Mouse (Mus musculus): Measurements from ENCODE around the gene Mast1. TPM values are rescaled to one million over a fixed set of nuclear protein-coding genes. Genes with fewer than 3 reads are reported as not detected.

Gene Mast1
- total and polyA plus RNA-seq, 2 experiments from 2014 or later: 69.5 to 83.0 TPM

GRCm38 (mm10) chr8:84913960-84914359, 23.2 kb downstream of the Mast1 start:
- Histone ChIP-seq H3K9me3 (ENCODE audit: low read length) (no peaks in the 10 kb centered on the region), H3K4me1 (ENCODE audit: insufficient read depth, low read length) (no peaks in the 10 kb centered on the region), H3K27ac (no peak overlapping the region), H3K4me2 (ENCODE audit: low read depth, low read length) (no peak overlapping the region), H3K9ac (replicated peaks; ENCODE audit: low read length) (no peak overlapping the region), H3K4me3 (ENCODE audit: low read length) (no peak overlapping the region), H3K27me3 (ENCODE audit: insufficient read depth, low read length) (no peaks in the 10 kb centered on the region), H3K36me3 (ENCODE audit: insufficient read depth, low read length) (peaks cover 52% of the 10 kb centered on the region)
- 36% methylated on average over 4 of the region's 4 CpGs for WGBS
- TF ChIP-seq CTCF (IDR thresholded peaks at IDR 0.05; ENCODE audit: low read depth): peak; percentile 58
- DNase-seq (ENCODE audit: low spot score) (peak; percentile 77), ATAC-seq (no peak)

GRCm38 (mm10) chr8:84913502-84913900, 23.7 kb downstream of the Mast1 start:
- Histone ChIP-seq H3K9ac (replicated peaks; ENCODE audit: low read length) (no peak overlapping the region), H3K27me3 (ENCODE audit: insufficient read depth, low read length) (no peaks in the 10 kb centered on the region), H3K27ac (no peak overlapping the region), H3K36me3 (ENCODE audit: insufficient read depth, low read length) (peaks cover 48% of the 10 kb centered on the region), H3K9me3 (ENCODE audit: low read length) (no peaks in the 10 kb centered on the region), H3K4me1 (ENCODE audit: insufficient read depth, low read length) (no peaks in the 10 kb centered on the region), H3K4me2 (ENCODE audit: low read depth, low read length) (peak overlapping the region; percentile 51), H3K4me3 (ENCODE audit: low read length) (peak overlapping the region; percentile 19; the same call in 1 of the 2 replicates)
- TF ChIP-seq CTCF (IDR thresholded peaks at IDR 0.05; ENCODE audit: low read depth): no peak
- no peak for DNase-seq (ENCODE audit: low spot score)
- WGBS: 22% methylated on average over 9 of the region's 9 CpGs
- no peak for ATAC-seq

- H3K4me3 ChIP-seq (ENCODE audit: low read length): peak overlapping the region; percentile 19; the same call in 1 of the 2 replicates
- peaks cover 44% of the 10 kb centered on the region for H3K36me3 ChIP-seq (ENCODE audit: insufficient read depth, low read length)
- TF ChIP-seq CTCF (IDR thresholded peaks at IDR 0.05; ENCODE audit: low read depth): no peak
- no peaks in the 10 kb centered on the region for H3K9me3 ChIP-seq (ENCODE audit: low read length)
- no peak overlapping the region for H3K9ac ChIP-seq (replicated peaks; ENCODE audit: low read length)
- ATAC-seq: 0 out of 2 replicates have a peak, but pooled peaks have one; percentile 3
- WGBS: 8% methylated on average over 55 of the region's 55 CpGs
- H3K4me1 ChIP-seq (ENCODE audit: insufficient read depth, low read length): no peaks in the 10 kb centered on the region
- peak; percentile 61 for DNase-seq (ENCODE audit: low spot score)
- no peaks in the 10 kb centered on the region for H3K27me3 ChIP-seq (ENCODE audit: insufficient read depth, low read length)
- H3K4me2 ChIP-seq (ENCODE audit: low read depth, low read length): peak overlapping the region; percentile 51
- no peak overlapping the region for H3K27ac ChIP-seq
Measured at GRCm38 (mm10) chr8:84912895-84913501, 24.2 kb downstream of the Mast1 start.

- ATAC-seq (no peak), DNase-seq (ENCODE audit: low spot score) (no peak)
- H3K4me1 ChIP-seq (ENCODE audit: insufficient read depth, low read length): no peaks in the 10 kb centered on the region
- H3K36me3 ChIP-seq (ENCODE audit: insufficient read depth, low read length): peaks cover 38% of the 10 kb centered on the region
- H3K9ac ChIP-seq (replicated peaks; ENCODE audit: low read length): no peak overlapping the region
- peak overlapping the region; percentile 51; the same call in 1 of the 2 replicates for H3K4me2 ChIP-seq (ENCODE audit: low read depth, low read length)
- no peak for TF ChIP-seq CTCF (IDR thresholded peaks at IDR 0.05; ENCODE audit: low read depth)
- no peaks in the 10 kb centered on the region for H3K27me3 ChIP-seq (ENCODE audit: insufficient read depth, low read length)
- no peak overlapping the region for H3K27ac ChIP-seq
- 29% methylated on average over 27 of the region's 27 CpGs for WGBS
- H3K9me3 ChIP-seq (ENCODE audit: low read length): no peaks in the 10 kb centered on the region
- H3K4me3 ChIP-seq (ENCODE audit: low read length): no peak overlapping the region
Measured at GRCm38 (mm10) chr8:84912391-84912790, 24.8 kb downstream of the Mast1 start.

GRCm38 (mm10) chr8:84911854-84912253, 25.3 kb downstream of the Mast1 start:
- no peaks in the 10 kb centered on the region for H3K27me3 ChIP-seq (ENCODE audit: insufficient read depth, low read length)
- ATAC-seq: no peak

GRCm38 (mm10) chr8:84910551-84910950, 26.6 kb downstream of the Mast1 start:
- H3K36me3 ChIP-seq (ENCODE audit: insufficient read depth, low read length): peaks cover 22% of the 10 kb centered on the region; the same call in 1 of the 2 replicates
- WGBS: 86% methylated on average over 6 of the region's 6 CpGs
- H3K9ac ChIP-seq (replicated peaks; ENCODE audit: low read length): no peak overlapping the region

More at GRCm38 (mm10) chr8:84911854-84912253, 25.3 kb downstream of the Mast1 start:
- Histone ChIP-seq H3K4me2 (ENCODE audit: low read depth, low read length) (no peak overlapping the region), H3K4me3 (ENCODE audit: low read length) (no peak overlapping the region), H3K36me3 (ENCODE audit: insufficient read depth, low read length) (peaks cover 35% of the 10 kb centered on the region), H3K9ac (replicated peaks; ENCODE audit: low read length) (no peak overlapping the region), H3K9me3 (ENCODE audit: low read length) (no peaks in the 10 kb centered on the region), H3K4me1 (ENCODE audit: insufficient read depth, low read length) (no peaks in the 10 kb centered on the region), H3K27ac (no peak overlapping the region)
- 83% methylated on average over 9 of the region's 9 CpGs for WGBS
- TF ChIP-seq CTCF (IDR thresholded peaks at IDR 0.05; ENCODE audit: low read depth): no peak
- no peak for DNase-seq (ENCODE audit: low spot score)

GRCm38 (mm10) chr8:84909949-84910348, 27.2 kb downstream of the Mast1 start:
- Histone ChIP-seq H3K9me3 (ENCODE audit: low read length) (no peaks in the 10 kb centered on the region), H3K4me2 (ENCODE audit: low read depth, low read length) (no peak overlapping the region), H3K4me1 (ENCODE audit: insufficient read depth, low read length) (no peaks in the 10 kb centered on the region), H3K27me3 (ENCODE audit: insufficient read depth, low read length) (no peaks in the 10 kb centered on the region), H3K36me3 (ENCODE audit: insufficient read depth, low read length) (peaks cover 21% of the 10 kb centered on the region; the same call in 1 of the 2 replicates), H3K27ac (no peak overlapping the region), H3K4me3 (ENCODE audit: low read length) (no peak overlapping the region), H3K9ac (replicated peaks; ENCODE audit: low read length) (no peak overlapping the region)
- no peak for TF ChIP-seq CTCF (IDR thresholded peaks at IDR 0.05; ENCODE audit: low read depth)
- DNase-seq (ENCODE audit: low spot score): no peak
- ATAC-seq: no peak
- 86% methylated on average over 5 of the region's 5 CpGs for WGBS

More at GRCm38 (mm10) chr8:84910551-84910950, 26.6 kb downstream of the Mast1 start:
- Histone ChIP-seq H3K4me1 (ENCODE audit: insufficient read depth, low read length) (no peaks in the 10 kb centered on the region), H3K27ac (no peak overlapping the region), H3K4me2 (ENCODE audit: low read depth, low read length) (no peak overlapping the region), H3K9me3 (ENCODE audit: low read length) (no peaks in the 10 kb centered on the region), H3K27me3 (ENCODE audit: insufficient read depth, low read length) (no peaks in the 10 kb centered on the region), H3K4me3 (ENCODE audit: low read length) (no peak overlapping the region)
- TF ChIP-seq CTCF (IDR thresholded peaks at IDR 0.05; ENCODE audit: low read depth): no peak
- DNase-seq (ENCODE audit: low spot score): no peak
- ATAC-seq: no peak

Measured in hindbrain, postnatal 0 days (tissue).